Mouse (Mus musculus) embryonic fibroblast, embryonic 13.5 days (primary cell): ENCODE measurements at regions not wholly inside any gene's neighbourhood (a gene's known extent, or its start where the extent isn't known, plus 50 kb on each side); places are given as distances from the start of the nearest gene placed in this dataset.

Experiments
- CTCF ChIP-seq: IDR thresholded peaks from 2 replicates; pipeline ENCODE4 v1.5.1; 2011; ENCODE audit warnings: mild to moderate bottlenecking, control low read depth, low read length, moderate library complexity, borderline replicate concordance; ENCODE audit not compliant: insufficient read depth
- POLR2A ChIP-seq: IDR thresholded peaks from 2 replicates; pipeline ENCODE4 v1.6.1; 2011; ENCODE audit warnings: low read depth, mild to moderate bottlenecking, control low read depth, low read length, moderate library complexity

DNA sequence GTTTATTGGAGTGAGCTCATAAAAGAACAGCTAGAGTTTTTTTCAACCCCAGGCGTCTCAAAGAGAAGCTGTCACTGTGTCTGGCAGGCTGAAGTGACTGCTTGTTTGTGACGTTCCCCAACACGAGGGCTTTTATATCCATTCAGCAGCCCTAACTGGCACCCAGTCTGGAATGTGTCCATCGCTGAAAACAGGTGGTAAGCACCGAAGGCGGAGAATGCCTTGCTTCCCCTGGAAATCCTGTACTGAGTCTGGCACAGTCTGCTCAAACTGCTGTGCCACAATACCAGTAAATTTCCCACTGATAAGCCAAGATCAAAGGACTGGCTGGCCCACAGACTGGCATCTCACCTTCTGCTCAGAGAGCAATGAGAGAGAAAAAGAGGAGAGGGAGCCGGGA is 59.1 kb upstream of the Abca1 start:
- TF ChIP-seq CTCF, result no peak
- no peak for TF ChIP-seq POLR2A
